Mouse (Mus musculus) kidney, adult 11 months (tissue): Measurements from ENCODE around the gene Ano3.

ENCODE experiments used
- DNase-seq: peaks from one replicate; pipeline ENCODE4 v3.0.0; 2022

Gene Ano3

GRCm38 (mm10) chr2:110806302-110807093 lies 144.2 kb downstream of the Ano3 start:
- DNase-seq = no peak

DNA sequence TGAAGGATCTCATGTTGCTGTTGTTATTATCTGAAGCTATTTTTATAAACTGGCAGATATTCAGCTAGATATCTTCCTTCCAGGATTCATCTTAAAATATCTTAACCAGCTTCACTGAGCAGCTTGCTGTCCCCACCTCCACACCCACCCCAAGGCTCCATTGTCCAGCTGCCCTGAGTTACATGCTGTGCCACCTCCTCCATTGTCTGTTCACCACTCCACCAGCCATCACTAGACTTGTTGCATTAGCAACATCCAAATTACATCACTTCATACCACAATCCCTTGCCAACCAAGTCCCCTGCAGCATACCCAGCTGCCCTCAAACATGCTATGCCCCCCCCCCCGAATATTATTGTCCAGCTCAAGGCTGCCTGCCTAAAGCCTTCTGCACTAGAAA lies 154.8 kb downstream of the Ano3 start:
- DNase-seq = no peak

- no peak for DNase-seq
These were observed 155.3 kb downstream of the Ano3 start for GRCm38 (mm10) chr2:110795433-110795832.

DNA sequence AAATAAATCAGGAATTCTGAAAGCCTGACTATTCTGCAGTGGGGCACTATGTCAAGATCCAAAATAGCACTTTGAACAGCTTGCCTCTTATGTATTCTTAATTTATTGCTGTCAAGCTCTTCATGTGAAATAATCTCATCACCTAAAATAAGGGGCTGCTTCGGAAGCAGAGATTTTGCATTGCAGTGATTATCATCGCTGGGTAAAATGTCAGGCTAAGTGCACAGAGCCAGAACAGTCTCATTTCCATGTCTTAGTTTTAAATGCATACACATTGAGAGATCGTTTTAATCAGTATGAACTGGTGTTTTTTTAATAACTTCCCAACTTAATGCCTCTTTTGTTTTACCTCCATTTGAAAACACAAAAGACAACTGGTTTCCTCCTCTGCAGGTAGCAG lies 163.3 kb downstream of the Ano3 start:
- DNase-seq = no peak

GRCm38 (mm10) chr2:110759434-110759833 lies 191.3 kb downstream of the Ano3 start:
- DNase-seq = no peak

- no peak for DNase-seq
These were observed 193.2 kb downstream of the Ano3 start for GRCm38 (mm10) chr2:110757556-110757955.

- DNase-seq = no peak
These were observed 210.2 kb downstream of the Ano3 start for GRCm38 (mm10) chr2:110740493-110740892.

GRCm38 (mm10) chr2:110739781-110740180 lies 210.9 kb downstream of the Ano3 start:
- no peak for DNase-seq

GRCm38 (mm10) chr2:110737981-110738380 lies 212.7 kb downstream of the Ano3 start:
- DNase-seq = no peak

GRCm38 (mm10) chr2:110737236-110737635 lies 213.5 kb downstream of the Ano3 start:
- DNase-seq = no peak

DNA sequence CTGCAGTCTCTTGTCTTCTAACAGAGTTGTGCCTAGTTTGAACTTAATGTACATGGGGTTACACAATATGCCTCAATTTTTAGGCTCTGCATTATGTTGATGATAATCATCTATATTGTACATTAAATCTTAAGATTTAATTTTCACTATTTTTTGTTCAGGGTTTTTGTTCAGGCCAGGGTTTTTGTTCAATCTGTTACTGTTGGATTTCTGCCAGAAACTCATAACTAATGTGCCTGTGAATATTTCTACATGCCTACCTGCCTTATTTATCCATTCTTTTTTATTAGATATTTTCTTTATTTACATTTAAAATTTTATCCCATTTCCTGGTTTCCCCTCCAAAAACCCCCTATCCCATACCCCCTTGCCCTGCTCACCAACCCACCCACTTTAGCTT lies 224.6 kb downstream of the Ano3 start:
- DNase-seq = no peak

DNA sequence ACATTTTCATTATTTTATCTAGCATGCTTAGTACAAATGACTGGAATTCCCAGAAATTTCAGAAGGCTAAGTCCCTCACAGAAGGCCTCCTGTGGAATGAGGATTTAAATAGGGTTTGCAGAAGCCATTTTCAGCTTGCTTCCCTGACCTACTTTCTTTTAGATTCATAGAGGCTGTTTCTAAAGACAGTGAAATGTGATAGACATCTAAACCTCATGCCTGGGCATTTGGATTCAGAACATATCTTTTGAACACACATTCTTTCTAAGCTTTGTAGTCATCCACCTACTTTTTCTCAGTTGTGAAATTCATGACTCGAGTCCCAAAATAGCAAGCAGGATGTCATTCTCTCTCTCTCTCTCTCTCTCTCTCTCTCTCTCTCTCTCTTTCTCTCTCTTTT lies 228.5 kb downstream of the Ano3 start:
- DNase-seq = no peak

DNA sequence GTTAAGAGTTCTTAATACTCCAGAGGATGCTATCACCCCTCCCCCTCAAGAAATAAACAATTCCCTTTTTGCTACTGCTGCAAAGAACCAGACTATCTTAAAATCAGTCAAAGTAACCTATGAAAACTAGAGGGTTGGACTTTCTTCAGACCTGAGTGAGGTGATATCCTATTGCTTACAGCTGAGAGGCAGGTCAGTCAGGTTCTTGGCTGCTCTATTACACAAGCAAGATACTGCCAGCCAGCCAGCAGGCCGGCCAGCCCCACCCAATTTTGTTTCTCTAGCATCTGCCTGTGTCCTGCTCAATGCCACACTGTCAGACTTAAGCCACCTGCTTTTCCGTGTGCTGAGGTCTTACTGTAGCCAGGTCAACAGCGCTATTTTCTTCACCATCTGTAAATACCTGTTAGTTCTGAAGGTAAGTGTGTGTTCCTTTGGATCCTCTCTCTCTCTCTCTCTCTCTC lies 229.4 kb downstream of the Ano3 start, which contains the start of gene Muc15:
Gene Muc15, plus strand, starts transcription at position 51 of the 464 bp plus-strand sequence.
- no peak for DNase-seq

- DNase-seq = no peak
These were observed 231.7 kb downstream of the Ano3 start for GRCm38 (mm10) chr2:110719051-110719450.

DNA sequence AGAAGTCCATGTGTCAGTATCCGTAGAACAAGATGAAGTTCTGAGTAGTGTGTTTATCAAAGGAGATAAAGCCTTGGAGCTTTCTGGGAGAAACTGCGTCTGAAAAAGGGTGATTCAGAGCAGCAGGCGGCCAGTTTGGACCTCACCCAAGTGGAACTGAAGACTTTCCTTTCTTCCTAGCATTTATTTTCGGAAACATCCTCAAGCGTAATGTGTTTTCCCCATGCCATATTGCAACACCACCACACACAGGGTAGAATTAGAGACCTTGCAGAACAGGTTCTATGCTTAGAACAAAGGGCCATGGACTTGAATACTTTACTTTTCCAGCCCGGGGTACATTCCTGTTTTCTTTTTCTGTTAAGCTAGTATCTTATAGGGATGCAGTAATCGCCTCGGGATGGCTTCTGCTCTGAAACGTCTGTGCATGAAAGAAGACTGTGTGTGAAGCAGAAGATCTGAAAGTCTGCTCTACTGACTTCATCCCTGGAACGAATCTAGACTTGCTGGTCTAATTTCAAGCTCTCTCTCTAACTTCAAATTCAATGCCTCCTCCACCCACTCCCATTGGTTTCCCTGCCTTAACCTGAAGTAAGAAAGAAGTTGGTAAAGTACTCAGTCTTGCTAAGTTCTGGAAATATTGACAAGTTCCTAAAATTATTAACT lies 240.5 kb downstream of the Ano3 start:
- DNase-seq = no peak

DNA sequence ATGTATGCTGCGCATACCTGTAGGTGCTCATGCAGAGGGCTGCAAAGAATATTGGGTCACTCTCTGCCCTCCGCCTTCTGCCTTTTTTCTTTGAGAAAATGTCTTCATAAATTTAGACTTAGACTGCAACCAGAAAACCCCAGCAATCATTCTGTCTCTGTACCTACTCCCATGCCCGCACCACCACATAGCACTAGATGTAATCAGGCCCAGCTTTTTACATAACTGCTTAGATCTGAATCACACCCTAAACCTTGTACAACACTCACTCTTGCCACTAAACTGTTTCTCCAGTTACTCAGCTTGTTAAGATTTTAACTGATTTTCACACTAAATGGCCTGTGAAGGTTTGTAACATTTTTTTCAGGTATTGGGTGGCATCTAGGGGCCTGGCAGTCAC lies 241.3 kb downstream of the Ano3 start:
- DNase-seq = no peak

- DNase-seq = no peak
These were observed 279.6 kb downstream of the Ano3 start for GRCm38 (mm10) chr2:110671071-110671624.

DNA sequence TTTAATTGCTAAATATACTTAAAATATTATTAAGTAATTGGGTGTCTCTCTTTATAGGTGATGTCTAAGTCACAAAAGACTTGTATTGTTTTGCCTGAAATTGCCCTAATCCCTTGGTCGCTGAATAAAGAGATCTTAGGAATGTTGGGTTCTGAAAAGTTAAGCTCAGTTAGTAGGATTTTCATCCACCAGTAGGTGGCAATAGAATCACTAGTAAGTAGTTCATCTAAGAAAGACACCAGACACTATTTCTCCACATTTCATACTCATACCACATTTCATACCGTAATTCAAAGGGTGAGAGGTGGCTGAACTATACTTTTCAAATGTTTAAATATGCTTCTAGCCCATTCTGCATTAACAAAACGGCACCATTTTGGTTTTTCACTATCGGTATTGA lies 287.4 kb downstream of the Ano3 start:
- no peak for DNase-seq

GRCm38 (mm10) chr2:110644846-110645245 lies 305.9 kb downstream of the Ano3 start:
- no peak for DNase-seq

GRCm38 (mm10) chr2:110644358-110644757 lies 306.4 kb downstream of the Ano3 start:
- no peak for DNase-seq
